Comparison of ENCODE assay signal across 13 mouse cellular contexts in genomic region chr7:96775080-96775486, GRCm38 (mm10).
DNase-seq lines count a peak whose midpoint lies in the region; ATAC-seq and TF ChIP-seq lines count a peak whose summit lies in the region.
"Had no signal": no experiment of that assay in that cellular context is flagged by ENCODE, and none has a peak within 500 bp of the region (broad histone marks: within the 10 kb centered on the region; RNA-seq: fewer than 3 reads in every experiment).

No protein-coding gene starts in this region.

- no peak for DNase-seq in kidney, adult 2 months
- DNase-seq in stomach, postnatal 0 days (ENCODE audit: low spot score) = no peak
- no peak for DNase-seq in midbrain, postnatal 0 days (ENCODE audit: low spot score)
- DNase-seq in gastrocnemius, postnatal 14 days = no peak
- DNase-seq: adrenal gland, postnatal 14 days; heart, adult 18-20 months; layer of hippocampus, postnatal 36 days had no signal

- H3K9me3 ChIP-seq in kidney, embryonic 15.5 days (replicated peaks) = no peaks in the 10 kb centered on the region; the same call in 1 of the 2 replicates
- H3K9me3 ChIP-seq in neural tube, embryonic 13.5 days = no peaks in the 10 kb centered on the region
- no peaks in the 10 kb centered on the region; the same call in 1 of the 2 replicates for H3K9me3 ChIP-seq in neural tube, embryonic 15.5 days (replicated peaks)
- no peaks in the 10 kb centered on the region for H3K9me3 ChIP-seq in intestine, postnatal 0 days (ENCODE audit: control insufficient read depth)
- no peaks in the 10 kb centered on the region for H3K9me3 ChIP-seq in stomach, postnatal 0 days (ENCODE audit: control insufficient read depth, low read length)
- no peaks in the 10 kb centered on the region for H3K9me3 ChIP-seq in midbrain, postnatal 0 days (ENCODE audit: low read length)
- H3K9me3 ChIP-seq: hindbrain, embryonic 15.5 days had no signal

- peak overlapping the region; percentile 87 for H3K27ac ChIP-seq in kidney, embryonic 15.5 days
- H3K27ac ChIP-seq in kidney, adult 2 months (ENCODE audit: insufficient read depth, low read depth, low read length) = no peak overlapping the region
- H3K27ac ChIP-seq in neural tube, embryonic 13.5 days (replicated peaks) = 0 out of 2 replicates have a peak overlapping the region, but pooled peaks have one; percentile 6
- H3K27ac ChIP-seq in neural tube, embryonic 15.5 days (replicated peaks) = no peak overlapping the region
- H3K27ac ChIP-seq in intestine, postnatal 0 days (ENCODE audit: low read depth, low read length) = peak overlapping the region; percentile 46; the same call in 1 of the 2 replicates
- H3K27ac ChIP-seq in stomach, postnatal 0 days (replicated peaks) = peak overlapping the region; percentile 36; the same call in 1 of the 2 replicates
- H3K27ac ChIP-seq in midbrain, postnatal 0 days (ENCODE audit: low read depth, low read length) = no peak overlapping the region
- H3K27ac ChIP-seq: hindbrain, embryonic 15.5 days had no signal

- no peak overlapping the region for H3K9ac ChIP-seq in kidney, embryonic 15.5 days
- H3K9ac ChIP-seq in neural tube, embryonic 13.5 days = no peak overlapping the region
- no peak overlapping the region for H3K9ac ChIP-seq in neural tube, embryonic 15.5 days (replicated peaks)
- H3K9ac ChIP-seq in intestine, postnatal 0 days (ENCODE audit: low read depth, low read length) = no peak overlapping the region
- H3K9ac ChIP-seq in stomach, postnatal 0 days (ENCODE audit: low read length) = no peak overlapping the region
- no peak overlapping the region for H3K9ac ChIP-seq in midbrain, postnatal 0 days (replicated peaks; ENCODE audit: low read length, poor library complexity, severe bottlenecking)
- H3K9ac ChIP-seq: hindbrain, embryonic 15.5 days had no signal

- peaks cover 14% of the 10 kb centered on the region; the same call in 1 of the 2 replicates for H3K36me3 ChIP-seq in kidney, embryonic 15.5 days
- no peaks in the 10 kb centered on the region for H3K36me3 ChIP-seq in kidney, adult 2 months (ENCODE audit: control insufficient read depth, insufficient read depth, low read length)
- H3K36me3 ChIP-seq in neural tube, embryonic 13.5 days = peaks cover 12% of the 10 kb centered on the region
- peaks cover 6% of the 10 kb centered on the region; the same call in 1 of the 2 replicates for H3K36me3 ChIP-seq in neural tube, embryonic 15.5 days
- H3K36me3 ChIP-seq in intestine, postnatal 0 days (ENCODE audit: control insufficient read depth, insufficient read depth) = no peaks in the 10 kb centered on the region
- no peaks in the 10 kb centered on the region for H3K36me3 ChIP-seq in stomach, postnatal 0 days (ENCODE audit: control insufficient read depth, insufficient read depth, low read length)
- H3K36me3 ChIP-seq in midbrain, postnatal 0 days (ENCODE audit: insufficient read depth, low read length) = no peaks in the 10 kb centered on the region; the same call in 1 of the 2 replicates

- H3K4me3 ChIP-seq in kidney, embryonic 15.5 days (replicated peaks) = no peak overlapping the region
- no peak overlapping the region for H3K4me3 ChIP-seq in kidney, adult 2 months (ENCODE audit: insufficient read depth, low read depth, low read length)
- no peak overlapping the region for H3K4me3 ChIP-seq in neural tube, embryonic 13.5 days
- no peak overlapping the region for H3K4me3 ChIP-seq in neural tube, embryonic 15.5 days (replicated peaks)
- no peak overlapping the region for H3K4me3 ChIP-seq in intestine, postnatal 0 days (ENCODE audit: low read depth, low read length)
- no peak overlapping the region for H3K4me3 ChIP-seq in stomach, postnatal 0 days (ENCODE audit: low read depth, low read length)
- H3K4me3 ChIP-seq in midbrain, postnatal 0 days (ENCODE audit: low read depth, low read length) = no peak overlapping the region
- H3K4me3 ChIP-seq: hindbrain, embryonic 15.5 days had no signal

- no peak for TF ChIP-seq EP300 in stomach, postnatal 0 days (optimal IDR thresholded peaks at IDR 0.05)

- WGBS in kidney, embryonic 15.5 days = 5% methylated on average over 6 of the region's 6 CpGs
- 11% methylated on average over 6 of the region's 6 CpGs for WGBS in kidney, adult 2 months
- 36% methylated on average over 6 of the region's 6 CpGs for WGBS in neural tube, embryonic 13.5 days
- 25% methylated on average over 6 of the region's 6 CpGs for WGBS in neural tube, embryonic 15.5 days
- WGBS in intestine, postnatal 0 days = 39% methylated on average over 6 of the region's 6 CpGs
- WGBS in stomach, postnatal 0 days = 25% methylated on average over 6 of the region's 6 CpGs
- WGBS in midbrain, postnatal 0 days = 44% methylated on average over 6 of the region's 6 CpGs

- ATAC-seq in kidney, embryonic 15.5 days (replicated peaks; ENCODE audit: low FRiP score) = peak; percentile 84
- no peak for ATAC-seq in neural tube, embryonic 13.5 days (ENCODE audit: low read depth)
- ATAC-seq in neural tube, embryonic 15.5 days (ENCODE audit: low FRiP score) = no peak
- ATAC-seq in intestine, postnatal 0 days = no peak
- peak; percentile 40; the same call in 1 of the 2 replicates for ATAC-seq in stomach, postnatal 0 days (ENCODE audit: low FRiP score, low TSS enrichment)
- ATAC-seq in midbrain, postnatal 0 days (ENCODE audit: low FRiP score) = no peak

- H3K27me3 ChIP-seq in kidney, embryonic 15.5 days = no peaks in the 10 kb centered on the region
- no peaks in the 10 kb centered on the region for H3K27me3 ChIP-seq in kidney, adult 2 months (replicated peaks; ENCODE audit: control insufficient read depth, insufficient read depth, low read length)
- H3K27me3 ChIP-seq in neural tube, embryonic 13.5 days = no peaks in the 10 kb centered on the region
- no peaks in the 10 kb centered on the region for H3K27me3 ChIP-seq in neural tube, embryonic 15.5 days (replicated peaks)
- H3K27me3 ChIP-seq in intestine, postnatal 0 days (replicated peaks; ENCODE audit: control insufficient read depth, insufficient read depth, low read length) = no peaks in the 10 kb centered on the region
- no peaks in the 10 kb centered on the region for H3K27me3 ChIP-seq in stomach, postnatal 0 days (ENCODE audit: control insufficient read depth, insufficient read depth, low read length)
- no peaks in the 10 kb centered on the region; the same call in 1 of the 2 replicates for H3K27me3 ChIP-seq in midbrain, postnatal 0 days (ENCODE audit: insufficient read depth, low read length)
- H3K27me3 ChIP-seq: hindbrain, embryonic 15.5 days had no signal

- intact Hi-C loops in gastrocnemius, postnatal 14 days (cut with DNase I; ENCODE audit: low total_unique reads) = loop anchor here (5.0 kb wide), 1 partner anchor 137 kb away; no protein-coding TSS in a partner anchor

- TF ChIP-seq POLR2A in kidney, adult 2 months (IDR thresholded peaks at IDR 0.05; ENCODE audit: low read depth, low read length) = no peak

- peak overlapping the region; percentile 21; the same call in 1 of the 2 replicates for H3K4me2 ChIP-seq in kidney, embryonic 15.5 days
- no peak overlapping the region for H3K4me2 ChIP-seq in neural tube, embryonic 13.5 days
- H3K4me2 ChIP-seq in neural tube, embryonic 15.5 days = no peak overlapping the region
- H3K4me2 ChIP-seq in intestine, postnatal 0 days (replicated peaks; ENCODE audit: low read depth) = no peak overlapping the region
- no peak overlapping the region for H3K4me2 ChIP-seq in stomach, postnatal 0 days (replicated peaks; ENCODE audit: low read depth)
- no peak overlapping the region for H3K4me2 ChIP-seq in midbrain, postnatal 0 days (ENCODE audit: low read depth, low read length, poor library complexity, severe bottlenecking)
- H3K4me2 ChIP-seq: hindbrain, embryonic 15.5 days; liver, embryonic 11.5 days had no signal

- peaks cover 38% of the 10 kb centered on the region for H3K4me1 ChIP-seq in kidney, embryonic 15.5 days
- H3K4me1 ChIP-seq in kidney, adult 2 months (ENCODE audit: control insufficient read depth, insufficient read depth, low read length) = no peaks in the 10 kb centered on the region
- H3K4me1 ChIP-seq in neural tube, embryonic 13.5 days (replicated peaks) = peaks cover 38% of the 10 kb centered on the region
- peaks cover 38% of the 10 kb centered on the region for H3K4me1 ChIP-seq in neural tube, embryonic 15.5 days
- H3K4me1 ChIP-seq in intestine, postnatal 0 days (replicated peaks; ENCODE audit: control insufficient read depth, insufficient read depth, low read length) = no peaks in the 10 kb centered on the region
- H3K4me1 ChIP-seq in stomach, postnatal 0 days (replicated peaks; ENCODE audit: control insufficient read depth, insufficient read depth) = no peaks in the 10 kb centered on the region
- H3K4me1 ChIP-seq in midbrain, postnatal 0 days (ENCODE audit: insufficient read depth, low read length) = no peaks in the 10 kb centered on the region

- TF ChIP-seq CTCF in kidney, adult 2 months (conservative IDR thresholded peaks at IDR 0.05; ENCODE audit: insufficient read depth, insufficient read length, low read depth, low read length) = no peak
- no peak for TF ChIP-seq CTCF in intestine, postnatal 0 days (IDR thresholded peaks at IDR 0.05; ENCODE audit: low read depth)
- TF ChIP-seq CTCF in stomach, postnatal 0 days (IDR thresholded peaks at IDR 0.05; ENCODE audit: low read depth) = no peak
- TF ChIP-seq CTCF in midbrain, postnatal 0 days (IDR thresholded peaks at IDR 0.05) = no peak

Comparison
In these comparisons a context has a peak if more than half of its experiments do, and no peak if none do; other contexts are left out.
1. H3K27ac ChIP-seq: peak in kidney, embryonic 15.5 days (single experiment), neural tube, embryonic 13.5 days (single experiment), intestine, postnatal 0 days (single experiment) and stomach, postnatal 0 days (single experiment); none in kidney, adult 2 months (single experiment), neural tube, embryonic 15.5 days (single experiment) and midbrain, postnatal 0 days (single experiment).
2. ATAC-seq: peak in kidney, embryonic 15.5 days (single experiment) and stomach, postnatal 0 days (single experiment); none in neural tube, embryonic 13.5 days (single experiment), neural tube, embryonic 15.5 days (single experiment), intestine, postnatal 0 days (single experiment) and midbrain, postnatal 0 days (single experiment).